Mouse (Mus musculus) embryo, embryonic 10 days (tissue): ENCODE data around the gene Trim72.

Source experiments
- DNase-seq: peaks from one replicate; pipeline ENCODE4 v3.0.0-alpha.2; 2015; ENCODE audit warnings: low spot score

Gene Trim72

GRCm38 (mm10) chr7:128053061-128053460, 49.3 kb downstream of the Trim72 start:
- no peak for DNase-seq

DNA sequence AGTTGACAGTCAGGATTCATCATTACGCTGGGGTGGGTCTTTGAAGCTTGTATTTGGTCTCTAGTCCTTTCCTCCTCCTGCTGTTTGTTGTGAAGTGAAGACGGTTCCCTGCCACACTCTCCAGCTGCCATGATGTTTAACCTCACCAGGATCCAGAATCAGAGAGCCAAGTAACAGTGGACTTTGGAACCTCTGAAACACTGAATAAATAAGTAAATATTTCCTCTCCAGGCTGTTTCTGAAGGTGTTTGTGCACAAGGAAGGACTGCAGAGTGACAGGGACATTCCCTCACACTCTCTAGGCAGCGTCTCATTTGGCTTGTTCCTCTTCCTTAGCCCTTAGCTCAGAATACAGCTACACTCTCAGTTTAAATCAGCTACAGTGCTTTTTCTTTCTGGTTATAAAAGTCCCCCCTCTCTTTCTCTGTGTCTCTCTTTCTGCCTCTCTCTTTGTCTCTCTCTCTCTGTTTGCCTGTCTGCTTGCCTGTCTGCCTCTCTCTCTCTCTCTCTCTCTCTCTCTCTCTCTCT, 53.2 kb downstream of the Trim72 start:
- DNase-seq, result no peak

DNA sequence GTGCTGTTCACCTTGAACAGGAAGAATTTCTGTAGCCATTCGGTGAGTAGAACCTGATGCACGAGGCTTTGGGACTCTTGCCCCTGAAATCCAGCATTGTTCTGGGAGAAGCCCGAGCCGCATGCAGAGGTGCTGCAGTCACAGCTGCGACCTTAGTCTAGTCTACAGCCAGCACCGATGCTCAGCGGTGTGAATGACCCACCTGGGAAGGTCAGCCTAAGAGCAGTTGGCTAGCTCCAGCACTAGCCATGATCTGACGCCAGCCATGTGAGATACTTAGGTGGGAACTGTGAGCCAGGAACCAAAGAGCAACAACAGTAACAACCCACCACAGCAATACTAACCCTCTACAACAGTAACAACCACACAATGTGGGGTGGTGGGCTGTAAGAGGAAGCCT, 54.1 kb downstream of the Trim72 start:
- no peak for DNase-seq

DNA sequence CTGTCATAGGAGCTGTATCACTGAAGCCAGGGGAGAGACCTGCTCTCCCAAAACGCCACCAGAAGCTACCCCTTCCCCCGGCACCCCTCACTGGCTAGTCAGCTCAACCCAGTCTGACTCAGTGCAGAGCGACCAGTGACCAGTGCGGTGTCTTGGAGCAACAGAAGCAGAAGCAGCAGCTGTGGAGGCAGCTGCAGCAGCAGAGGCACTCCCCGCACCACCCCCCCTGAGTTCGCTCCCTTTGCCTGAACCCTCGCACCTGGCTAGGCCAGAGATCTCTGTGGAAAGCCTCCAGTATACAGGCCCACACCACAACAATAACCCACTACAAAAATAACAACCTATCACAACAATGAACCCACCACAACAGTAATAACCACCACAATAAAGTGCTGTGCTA, 54.8 kb downstream of the Trim72 start:
- no peak for DNase-seq

DNA sequence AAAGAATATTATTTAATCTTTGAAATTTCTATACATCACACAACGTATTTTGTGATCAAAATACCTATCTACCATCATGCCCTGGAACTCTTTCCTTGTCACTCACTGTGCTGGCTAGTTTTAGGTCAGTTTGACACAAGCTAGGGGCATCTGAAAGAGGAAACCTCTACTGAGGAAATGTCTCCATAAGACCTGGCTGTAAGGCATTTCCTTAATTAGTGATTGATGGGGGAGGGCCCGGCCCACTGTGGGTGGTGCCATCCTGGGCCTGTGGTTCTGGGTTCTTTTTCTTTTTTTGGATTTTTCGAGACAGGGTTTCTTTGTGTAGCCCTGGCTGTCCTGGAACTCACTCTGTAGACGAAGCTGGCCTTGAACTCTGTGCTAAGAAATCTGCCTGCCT, 55.3 kb downstream of the Trim72 start:
- no peak for DNase-seq
